Mouse (Mus musculus) hindbrain, embryonic 11.5 days (tissue): ENCODE measurements around the gene Dnaic1. TPM values are rescaled to one million over a fixed set of nuclear protein-coding genes. Genes with fewer than 3 reads are reported as not detected.

Source experiments
- ATAC-seq: fragments of 200-750 bp; cut with Nextera tagmentation; 2 replicates; pipeline ENCODE4 v1.8.0; 2017; ENCODE audit warnings: mild to moderate bottlenecking, moderate TSS enrichment, moderate library complexity; ENCODE audit not compliant: low FRiP score
- DNase-seq: peaks from one replicate; pipeline ENCODE4 v3.0.0-alpha.2; 2015; ENCODE audit warnings: low spot score
- H3K27ac ChIP-seq: fragments of 300-500 bp; sonication (generic); 2 replicates; pipeline ENCODE4 v1.5.1; 2014; ENCODE audit warnings: mild to moderate bottlenecking, low read depth, low read length
- H3K27me3 ChIP-seq: fragments of 300-500 bp; sonication (generic); 2 replicates; pipeline ENCODE4 v1.6.1; 2014; ENCODE audit warnings: mild to moderate bottlenecking, low read length, moderate library complexity, mixed read lengths; ENCODE audit not compliant: control insufficient read depth, insufficient read depth
- H3K36me3 ChIP-seq: fragments of 300-500 bp; sonication (generic); 2 replicates; pipeline ENCODE4 v1.6.1; 2014; ENCODE audit warnings: mild to moderate bottlenecking, low read length, moderate library complexity, mixed read lengths; ENCODE audit not compliant: control insufficient read depth, insufficient read depth
- H3K4me1 ChIP-seq: fragments of 300-500 bp; sonication (generic); replicated peaks from 2 replicates; pipeline ENCODE4 v1.6.1; 2014; ENCODE audit warnings: low read length, mixed read lengths; ENCODE audit not compliant: control insufficient read depth, insufficient read depth
- H3K4me2 ChIP-seq: fragments of 300-500 bp; sonication (generic); replicated peaks from 2 replicates; pipeline ENCODE4 v1.6.1; 2014; ENCODE audit warnings: mild to moderate bottlenecking, low read depth, low read length
- H3K4me3 ChIP-seq: fragments of 300-500 bp; sonication (generic); 2 replicates; pipeline ENCODE4 v1.5.1; 2014; ENCODE audit warnings: low read depth, low read length
- H3K9ac ChIP-seq: fragments of 300-500 bp; sonication (generic); 2 replicates; pipeline ENCODE4 v1.6.1; 2014; ENCODE audit warnings: low read depth, low read length
- H3K9me3 ChIP-seq: fragments of 300-500 bp; sonication (generic); 2 replicates; pipeline ENCODE4 v1.6.1; 2016; ENCODE audit warnings: low read length; ENCODE audit not compliant: control insufficient read depth
- WGBS: fragments of 180-500 bp; shearing (Covaris S2); extraction: QIAGEN DNeasy Blood & Tissue Kit; methylation state at CpG from one replicate; pipeline ENCODE4 v1.1.7; 2014; 5-methylcytosine and 5-hydroxymethylcytosine counted together
- polyA plus RNA-seq: library from polyadenylated mRNA; unstranded; fragments of >200 nt; fragmentation: Nextera tagmentation; extraction: Ambion mirVana; gene quantifications from 2 replicates; pipeline ENCODE4 v1.2.1, GENCODE M21; 2014

The Dnaic1 gene
- polyA plus RNA-seq, 1 experiment from 2014 or later: 2.9 TPM

DNA sequence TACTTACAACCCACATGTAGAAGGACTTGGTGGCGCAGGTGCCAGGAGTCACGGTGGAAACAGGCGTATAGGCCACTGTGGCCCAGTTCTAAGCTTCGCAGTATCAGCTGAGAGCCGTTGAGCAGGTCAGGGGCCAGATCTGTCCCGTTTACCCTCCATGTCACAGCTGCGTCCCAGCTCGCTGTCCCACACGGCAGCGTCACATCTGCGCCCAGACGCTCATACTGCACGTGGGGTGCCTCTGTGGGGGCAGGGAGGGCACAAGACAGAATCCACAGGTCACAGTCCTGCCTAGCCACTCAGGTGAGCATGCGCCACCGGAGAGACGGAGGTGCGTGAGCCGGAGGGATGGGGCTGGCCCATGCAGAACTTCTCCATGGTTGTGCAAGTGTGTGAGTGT, 101.3 kb downstream of the Dnaic1 start:
- peak overlapping the region; percentile 24; the same call in 1 of the 2 replicates for H3K27ac ChIP-seq
- peaks cover 21% of the 10 kb centered on the region for H3K4me1 ChIP-seq
- no peak overlapping the region for H3K9ac ChIP-seq
- WGBS: 78% methylated on average over 18 of the region's 18 CpGs
- no peaks in the 10 kb centered on the region for H3K27me3 ChIP-seq
- ATAC-seq: no peak
- no peak overlapping the region for H3K4me2 ChIP-seq
- H3K4me3 ChIP-seq: no peak overlapping the region
- H3K9me3 ChIP-seq: no peaks in the 10 kb centered on the region
- H3K36me3 ChIP-seq: peaks cover 4% of the 10 kb centered on the region; the same call in 1 of the 2 replicates
- no peak for DNase-seq

DNA sequence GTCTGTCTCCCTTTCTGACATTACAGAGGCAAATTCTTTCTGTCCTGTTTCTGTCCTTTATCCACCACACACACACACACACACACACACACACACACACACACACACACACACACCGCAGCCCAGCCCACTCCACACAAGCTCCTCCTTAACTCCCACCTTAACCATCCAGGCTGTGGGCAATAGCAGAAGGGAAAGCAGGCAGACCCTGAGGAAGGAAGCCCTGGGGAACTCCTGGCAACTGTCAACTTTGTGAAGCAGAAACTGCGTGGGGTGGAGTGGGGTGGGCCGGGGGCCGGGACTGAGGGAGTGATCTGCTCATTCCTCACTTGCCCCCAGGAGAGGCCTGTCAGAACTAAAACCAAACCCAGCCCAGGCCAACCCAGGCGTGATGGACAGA, 101.9 kb downstream of the Dnaic1 start:
- H3K27ac ChIP-seq: peak overlapping the region; percentile 75; the same call in 1 of the 2 replicates
- no peaks in the 10 kb centered on the region for H3K9me3 ChIP-seq
- peaks cover 23% of the 10 kb centered on the region for H3K4me1 ChIP-seq
- H3K36me3 ChIP-seq: peaks cover 4% of the 10 kb centered on the region; the same call in 1 of the 2 replicates
- no peaks in the 10 kb centered on the region for H3K27me3 ChIP-seq
- no peak for ATAC-seq
- no peak overlapping the region for H3K4me2 ChIP-seq
- H3K4me3 ChIP-seq: no peak overlapping the region
- 52% methylated on average over 5 of the region's 5 CpGs for WGBS
- DNase-seq: no peak
- H3K9ac ChIP-seq: no peak overlapping the region

DNA sequence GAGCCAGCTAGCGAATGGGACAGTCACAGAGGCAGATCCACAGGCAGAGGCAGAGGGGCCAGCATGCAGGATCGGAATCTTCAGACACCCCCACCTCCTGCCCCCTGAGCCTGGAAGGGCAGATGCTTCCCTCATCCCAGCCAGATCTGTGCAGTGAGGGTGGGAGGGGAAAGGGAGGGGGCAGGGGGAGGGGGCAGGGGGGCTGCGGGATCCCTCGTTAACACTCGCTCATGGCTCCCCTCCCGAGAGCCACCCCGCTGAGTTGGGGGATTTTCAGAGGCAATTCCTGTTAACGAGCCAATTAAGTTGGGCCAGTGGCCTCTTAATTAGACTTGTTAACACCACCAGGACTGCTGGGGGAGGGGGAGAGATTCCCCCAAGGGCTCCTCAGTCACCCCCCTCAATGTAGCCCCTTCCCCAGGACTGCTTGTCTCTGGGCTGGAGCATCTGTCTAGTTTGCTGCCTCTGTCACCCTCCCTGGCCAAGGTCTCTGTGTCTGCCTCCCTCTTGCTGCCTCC, 102.4 kb downstream of the Dnaic1 start:
- Histone ChIP-seq H3K4me3 (no peak overlapping the region), H3K9ac (peak overlapping the region; percentile 28; the same call in 1 of the 2 replicates), H3K4me2 (no peak overlapping the region), H3K27me3 (no peaks in the 10 kb centered on the region), H3K9me3 (no peaks in the 10 kb centered on the region), H3K27ac (peak overlapping the region; percentile 75), H3K4me1 (peaks cover 23% of the 10 kb centered on the region), H3K36me3 (peaks cover 4% of the 10 kb centered on the region; the same call in 1 of the 2 replicates)
- WGBS: 21% methylated on average over 8 of the region's 8 CpGs
- ATAC-seq: peak; percentile 62
- DNase-seq: peak; percentile 45

DNA sequence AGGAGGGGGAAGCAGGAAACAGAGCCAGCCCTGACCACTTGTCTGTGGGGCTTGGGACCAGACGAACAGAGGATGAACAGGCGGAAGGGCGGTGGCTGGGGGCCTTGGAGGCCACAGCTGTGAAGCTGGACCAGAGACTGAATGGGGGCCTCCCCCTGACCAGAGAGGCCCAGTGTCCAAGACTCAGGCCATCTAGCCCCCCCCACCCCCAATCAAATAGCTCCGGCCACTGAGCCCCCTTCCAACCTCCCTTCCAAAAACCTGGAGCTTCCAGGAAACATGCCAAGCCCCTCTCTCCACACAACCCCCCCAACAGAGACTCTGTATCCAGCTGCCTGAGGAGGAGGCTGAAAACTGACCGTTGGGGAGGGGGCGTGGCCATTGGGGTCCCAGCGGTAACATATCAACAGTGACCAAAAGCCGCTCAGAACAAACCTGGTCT, 103.0 kb downstream of the Dnaic1 start:
- WGBS: 32% methylated on average over 8 of the region's 8 CpGs
- peak; percentile 39 for DNase-seq
- H3K9ac ChIP-seq: peak overlapping the region; percentile 28; the same call in 1 of the 2 replicates
- H3K4me1 ChIP-seq: peaks cover 27% of the 10 kb centered on the region
- H3K27me3 ChIP-seq: no peaks in the 10 kb centered on the region
- peak overlapping the region; percentile 75 for H3K27ac ChIP-seq
- H3K36me3 ChIP-seq: peaks cover 4% of the 10 kb centered on the region; the same call in 1 of the 2 replicates
- ATAC-seq: peak; percentile 5; the same call in 1 of the 2 replicates
- H3K4me2 ChIP-seq: no peak overlapping the region
- H3K4me3 ChIP-seq: no peak overlapping the region
- H3K9me3 ChIP-seq: no peaks in the 10 kb centered on the region

DNA sequence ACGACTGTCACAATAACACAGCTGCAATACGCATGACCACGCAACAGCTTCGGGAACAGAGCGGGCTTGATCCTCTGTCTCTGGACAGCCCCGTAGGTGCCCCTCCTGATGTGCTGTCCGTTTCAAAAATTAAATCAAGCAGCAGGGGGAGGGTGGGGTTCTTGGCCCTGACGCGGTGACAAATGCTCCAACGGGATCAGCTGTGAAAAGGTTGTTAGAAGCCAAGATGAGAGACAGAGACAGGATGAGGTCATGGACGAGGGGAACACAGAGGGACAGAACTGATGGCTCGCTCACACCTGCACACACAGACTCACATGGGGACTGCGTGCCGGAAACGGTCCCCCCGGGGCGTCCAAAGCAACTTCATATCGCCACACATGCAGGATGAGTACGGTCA, 103.6 kb downstream of the Dnaic1 start:
- H3K9me3 ChIP-seq: no peaks in the 10 kb centered on the region
- H3K27me3 ChIP-seq: no peaks in the 10 kb centered on the region
- H3K9ac ChIP-seq: 0 out of 2 replicates have a peak overlapping the region, but pooled peaks have one; percentile 27
- ATAC-seq: 0 out of 2 replicates have a peak, but pooled peaks have one; percentile 17
- WGBS: 49% methylated on average over 19 of the region's 19 CpGs
- H3K4me3 ChIP-seq: no peak overlapping the region
- H3K4me1 ChIP-seq: peaks cover 31% of the 10 kb centered on the region
- peaks cover 6% of the 10 kb centered on the region for H3K36me3 ChIP-seq
- H3K27ac ChIP-seq: peak overlapping the region; percentile 75
- no peak overlapping the region for H3K4me2 ChIP-seq
- DNase-seq: peak; percentile 25

DNA sequence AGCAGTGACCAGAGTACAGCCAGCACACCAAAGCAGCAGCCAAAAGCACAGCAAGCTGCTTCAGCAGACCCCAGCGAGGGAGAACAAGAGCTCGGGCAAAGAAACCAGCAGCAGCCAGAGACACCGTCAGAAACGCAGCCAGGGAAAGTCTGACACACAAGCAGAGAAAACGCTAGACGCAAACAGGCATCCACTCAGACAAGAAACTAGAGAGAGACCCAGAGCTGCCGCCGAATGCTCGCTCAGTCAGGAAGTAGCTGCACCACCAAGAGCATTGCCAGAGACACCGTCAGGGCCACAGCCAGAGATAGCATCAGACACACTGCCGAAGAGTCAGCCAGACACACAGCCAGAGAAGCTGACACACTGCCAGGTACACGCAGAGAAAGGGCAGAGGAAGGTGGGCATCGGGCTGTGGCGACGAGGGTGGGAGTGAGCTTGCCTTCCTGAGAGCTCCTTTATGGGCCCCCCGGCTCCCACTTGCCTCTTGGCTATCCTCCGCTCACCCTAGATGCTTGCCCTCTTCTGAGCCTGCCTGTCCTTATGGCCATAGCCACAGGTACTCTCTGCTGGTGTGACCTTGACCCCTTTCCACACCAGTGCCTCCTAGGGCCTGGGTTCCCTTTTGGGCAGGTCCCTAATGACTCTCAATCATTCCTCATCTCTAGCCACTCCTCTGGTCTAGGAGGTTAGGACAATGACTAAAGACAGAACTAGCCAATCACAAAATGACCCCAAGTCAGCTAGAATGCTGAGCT, 106.9 kb downstream of the Dnaic1 start:
- H3K27ac ChIP-seq: 0 out of 2 replicates have a peak overlapping the region, but pooled peaks have one; percentile 27
- H3K9me3 ChIP-seq: no peaks in the 10 kb centered on the region
- H3K4me3 ChIP-seq: no peak overlapping the region
- H3K36me3 ChIP-seq: peaks cover 4% of the 10 kb centered on the region
- no peaks in the 10 kb centered on the region for H3K27me3 ChIP-seq
- 78% methylated on average over 16 of the region's 17 CpGs for WGBS
- DNase-seq (no peak), ATAC-seq (no peak)
- peaks cover 40% of the 10 kb centered on the region for H3K4me1 ChIP-seq
- no peak overlapping the region for H3K4me2 ChIP-seq
- no peak overlapping the region for H3K9ac ChIP-seq

DNA sequence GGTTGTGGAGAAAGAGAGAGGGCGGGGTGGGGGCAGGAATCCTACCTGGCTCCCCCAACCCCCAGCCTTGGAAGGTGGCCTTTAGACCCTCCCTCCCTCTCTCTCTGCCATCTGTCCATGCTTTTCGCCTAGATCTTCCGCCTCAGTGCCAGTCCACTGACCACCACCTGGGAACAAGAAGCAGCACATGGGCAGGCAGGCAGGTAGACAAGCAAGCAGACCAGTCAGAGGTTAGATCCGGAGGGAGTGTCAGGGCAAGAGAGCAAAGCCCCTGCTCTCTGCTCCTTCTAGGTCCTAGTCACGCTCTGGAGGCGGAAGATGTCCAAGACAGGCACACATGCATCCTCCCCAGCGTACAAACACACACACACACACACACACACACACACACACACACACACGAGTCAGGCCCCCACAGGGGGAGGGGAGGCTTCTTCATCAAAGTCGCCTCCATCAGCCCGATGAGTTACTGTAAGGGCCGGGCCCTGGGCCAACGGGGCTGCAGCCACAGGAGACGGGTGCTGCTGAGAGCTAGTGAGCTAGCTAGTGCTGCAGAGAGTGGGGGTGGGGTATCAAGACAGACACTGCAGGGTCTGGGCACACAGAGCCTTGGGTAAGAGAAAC, 107.5 kb downstream of the Dnaic1 start:
- 51% methylated on average over 13 of the region's 13 CpGs for WGBS
- Histone ChIP-seq H3K4me1 (peaks cover 37% of the 10 kb centered on the region), H3K9me3 (no peaks in the 10 kb centered on the region), H3K9ac (0 out of 2 replicates have a peak overlapping the region, but pooled peaks have one; percentile 27), H3K4me2 (no peak overlapping the region), H3K27ac (peak overlapping the region; percentile 60), H3K4me3 (no peak overlapping the region), H3K27me3 (no peaks in the 10 kb centered on the region), H3K36me3 (peaks cover 4% of the 10 kb centered on the region)
- DNase-seq (peak; percentile 24), ATAC-seq (0 out of 2 replicates have a peak, but pooled peaks have one; percentile 33)

DNA sequence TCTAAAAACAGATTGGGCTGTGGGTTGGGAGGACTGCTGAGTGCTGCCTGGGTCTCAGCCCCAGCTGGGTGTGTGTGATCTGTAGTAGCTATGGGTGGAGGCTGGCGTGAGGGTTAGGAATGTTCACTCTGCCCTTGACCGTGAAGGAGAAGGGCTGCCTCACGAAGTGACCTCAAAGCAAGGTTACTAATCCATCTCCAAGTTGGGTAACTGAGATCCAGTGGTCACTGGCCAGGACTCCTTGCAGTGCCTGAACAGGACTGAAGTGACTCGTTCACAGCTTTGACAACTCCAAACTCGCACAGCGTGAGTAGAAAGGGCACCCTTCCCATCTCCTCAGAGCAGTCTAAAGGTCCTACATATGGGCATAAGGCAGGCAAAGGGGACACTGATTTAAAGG, 109.3 kb downstream of the Dnaic1 start:
- Histone ChIP-seq H3K4me2 (no peak overlapping the region), H3K9ac (no peak overlapping the region), H3K4me3 (no peak overlapping the region), H3K36me3 (peaks cover 4% of the 10 kb centered on the region), H3K4me1 (peaks cover 31% of the 10 kb centered on the region), H3K27ac (no peak overlapping the region; the same call in 1 of the 2 replicates), H3K9me3 (no peaks in the 10 kb centered on the region), H3K27me3 (no peaks in the 10 kb centered on the region)
- WGBS: 72% methylated on average over 6 of the region's 6 CpGs
- ATAC-seq (no peak), DNase-seq (no peak)
